Mouse (Mus musculus) forebrain, embryonic 13.5 days (tissue): Measurements from ENCODE around the gene 1700024B05Rik. TPM values are rescaled to one million over a fixed set of nuclear protein-coding genes. Genes with fewer than 3 reads are reported as not detected.
"Not testable (repeated sequence)": the region's sequence is repeated elsewhere in the genome, so short reads cannot be mapped to it uniquely, and the experiment has no call there.

Experiments
- ATAC-seq: fragments of 200-750 bp; cut with Nextera tagmentation; 2 replicates; pipeline ENCODE4 v1.8.0; 2017
- H3K27ac ChIP-seq: fragments of 300-500 bp; sonication (generic); 2 replicates; pipeline ENCODE4 v1.5.1; 2015; ENCODE audit warnings: inconsistent platforms, mild to moderate bottlenecking, moderate library complexity
- H3K27me3 ChIP-seq: fragments of 300-500 bp; sonication (generic); 2 replicates; pipeline ENCODE4 v1.6.1; 2015; ENCODE audit warnings: mild to moderate bottlenecking, inconsistent platforms
- H3K36me3 ChIP-seq: fragments of 300-500 bp; sonication (generic); 2 replicates; pipeline ENCODE4 v1.6.1; 2015; ENCODE audit warnings: mild to moderate bottlenecking, inconsistent platforms; ENCODE audit not compliant: poor library complexity, severe bottlenecking
- H3K4me1 ChIP-seq: fragments of 300-500 bp; sonication (generic); 2 replicates; pipeline ENCODE4 v1.6.1; 2015; ENCODE audit warnings: inconsistent platforms
- H3K4me2 ChIP-seq: fragments of 300-500 bp; sonication (generic); 2 replicates; pipeline ENCODE4 v1.6.1; 2015; ENCODE audit warnings: inconsistent platforms, mild to moderate bottlenecking, moderate library complexity
- H3K4me3 ChIP-seq: fragments of 300-500 bp; sonication (generic); 2 replicates; pipeline ENCODE4 v1.5.1; 2015; ENCODE audit warnings: mild to moderate bottlenecking, inconsistent platforms
- H3K9ac ChIP-seq: fragments of 300-500 bp; sonication (generic); 2 replicates; pipeline ENCODE4 v1.6.1; 2015; ENCODE audit warnings: mild to moderate bottlenecking, inconsistent platforms
- H3K9me3 ChIP-seq: fragments of 300-500 bp; sonication (generic); replicated peaks from 2 replicates; pipeline ENCODE4 v1.6.1; 2016; ENCODE audit warnings: inconsistent platforms
- WGBS: fragments of 180-500 bp; shearing (Covaris S2); methylation state at CpG from one replicate; pipeline ENCODE4 v1.1.7; 2015; 5-methylcytosine and 5-hydroxymethylcytosine counted together
- polyA plus RNA-seq: library from polyadenylated mRNA; unstranded; fragments of >200 nt; fragmentation: Nextera tagmentation; extraction: Ambion mirVana; gene quantifications from 2 replicates; pipeline ENCODE4 v1.2.1, GENCODE M21; 2015

The 1700024B05Rik gene
- not detected in 2 replicates for polyA plus RNA-seq

DNA sequence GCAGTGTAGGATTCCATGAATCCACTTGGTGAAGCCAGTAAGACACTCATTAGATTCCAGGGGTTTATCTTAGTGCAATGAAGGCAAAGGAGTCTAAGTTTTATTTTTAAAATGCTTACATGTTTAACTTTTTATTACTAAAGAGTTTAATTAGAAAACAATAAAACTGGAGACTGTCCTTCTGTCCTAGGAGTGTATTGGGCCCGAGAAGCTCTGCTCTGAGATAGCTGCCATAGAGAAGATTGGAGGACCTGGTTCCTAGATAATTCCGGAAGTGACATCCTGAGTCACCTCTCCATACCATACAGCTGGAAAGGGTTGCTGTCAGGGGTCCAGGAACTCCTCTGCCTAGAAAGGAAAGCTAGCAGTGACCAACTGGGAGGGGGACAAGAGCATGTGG, at the start of gene 1700024B05Rik:
1700024B05Rik (plus strand) TSS at position 301 of the 400 bp plus-strand sequence.
- WGBS: 76% methylated on average over 2 of the region's 2 CpGs
- ATAC-seq, H3K9ac ChIP-seq: not testable (repeated sequence)

DNA sequence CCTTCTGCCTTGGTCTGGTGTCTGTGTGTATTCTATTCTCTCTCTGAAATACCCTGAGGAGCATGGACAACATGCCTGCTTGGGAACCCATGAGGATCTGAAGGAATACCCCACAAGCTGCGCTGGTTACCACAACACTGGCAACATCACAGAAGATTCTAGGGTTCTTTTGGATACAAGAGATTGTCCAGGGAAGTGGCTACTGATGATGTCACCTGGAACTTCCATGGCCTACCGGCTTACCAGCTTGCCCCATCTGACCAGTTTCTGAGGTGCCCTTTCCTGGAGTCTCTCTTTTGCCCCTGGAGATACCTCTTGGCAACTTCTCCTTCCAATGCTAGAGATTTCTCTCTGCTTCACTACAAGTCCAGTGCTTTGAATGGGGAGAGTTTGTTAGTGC, 36.6 kb upstream of the 1700024B05Rik start, which contains the start of gene Gm7980:
Gm7980 (minus strand) TSS at position 101 of the 400 bp plus-strand sequence.
- not testable (repeated sequence) for H3K27me3 ChIP-seq, ATAC-seq
- WGBS: no CpG with 5 or more reads among the region's 2 CpGs

More for the DNA sequence above, at the start of gene 1700024B05Rik:
- not testable (repeated sequence) for H3K4me2 ChIP-seq, H3K4me1 ChIP-seq, H3K27me3 ChIP-seq, H3K36me3 ChIP-seq, H3K4me3 ChIP-seq, H3K9me3 ChIP-seq, H3K27ac ChIP-seq

GRCm38 (mm10) chr14:41924649-41925048, 19.1 kb upstream of the 1700024B05Rik start, which contains the start of gene 1700049E17Rik1:
1700049E17Rik1 (plus strand) TSS chr14:41924949.
- no CpG with 5 or more reads among the region's 1 CpGs for WGBS
- H3K9ac ChIP-seq, H3K9me3 ChIP-seq: not testable (repeated sequence)

More for the DNA sequence above, 36.6 kb upstream of the 1700024B05Rik start, which contains the start of gene Gm7980:
- not testable (repeated sequence) for H3K9me3 ChIP-seq, H3K4me1 ChIP-seq, H3K4me2 ChIP-seq, H3K9ac ChIP-seq, H3K27ac ChIP-seq, H3K4me3 ChIP-seq, H3K36me3 ChIP-seq

DNA sequence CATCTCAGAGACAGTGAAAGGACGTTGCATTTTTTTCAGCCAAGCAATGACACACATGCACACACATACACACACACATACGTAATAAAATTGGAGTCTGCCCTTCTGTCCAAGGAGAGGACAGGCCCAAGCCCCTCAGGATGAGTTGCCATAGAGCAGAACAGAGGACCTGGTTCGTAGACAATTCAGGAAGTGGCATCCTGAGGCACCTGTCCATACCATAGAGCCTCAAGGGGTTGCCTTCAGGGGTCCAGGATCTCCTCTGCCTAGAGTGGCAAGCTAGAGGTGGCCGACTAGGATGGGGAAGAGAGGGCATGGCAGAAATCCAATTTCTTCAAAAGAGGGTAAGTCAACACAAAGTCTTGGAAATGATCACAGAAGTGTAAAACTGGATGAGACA, 20.3 kb downstream of the 1700024B05Rik start:
- H3K9ac ChIP-seq, H3K27me3 ChIP-seq, H3K4me3 ChIP-seq, H3K9me3 ChIP-seq, H3K4me1 ChIP-seq, H3K36me3 ChIP-seq, ATAC-seq, H3K4me2 ChIP-seq, H3K27ac ChIP-seq: not testable (repeated sequence)
- 68% methylated on average over 4 of the region's 4 CpGs for WGBS

More at GRCm38 (mm10) chr14:41924649-41925048, 19.1 kb upstream of the 1700024B05Rik start, which contains the start of gene 1700049E17Rik1:
- not testable (repeated sequence) for ATAC-seq, H3K27me3 ChIP-seq, H3K36me3 ChIP-seq, H3K4me1 ChIP-seq, H3K4me2 ChIP-seq, H3K4me3 ChIP-seq, H3K27ac ChIP-seq

GRCm38 (mm10) chr14:41967827-41968226, 24.0 kb downstream of the 1700024B05Rik start, which contains the start of gene Gm6401:
Gm6401 (minus strand) TSS chr14:41967927.
- 74% methylated on average over 1 of the region's 1 CpGs for WGBS
- ATAC-seq, H3K9ac ChIP-seq, H3K36me3 ChIP-seq, H3K4me2 ChIP-seq, H3K4me3 ChIP-seq, H3K27ac ChIP-seq, H3K27me3 ChIP-seq, H3K9me3 ChIP-seq, H3K4me1 ChIP-seq: not testable (repeated sequence)

DNA sequence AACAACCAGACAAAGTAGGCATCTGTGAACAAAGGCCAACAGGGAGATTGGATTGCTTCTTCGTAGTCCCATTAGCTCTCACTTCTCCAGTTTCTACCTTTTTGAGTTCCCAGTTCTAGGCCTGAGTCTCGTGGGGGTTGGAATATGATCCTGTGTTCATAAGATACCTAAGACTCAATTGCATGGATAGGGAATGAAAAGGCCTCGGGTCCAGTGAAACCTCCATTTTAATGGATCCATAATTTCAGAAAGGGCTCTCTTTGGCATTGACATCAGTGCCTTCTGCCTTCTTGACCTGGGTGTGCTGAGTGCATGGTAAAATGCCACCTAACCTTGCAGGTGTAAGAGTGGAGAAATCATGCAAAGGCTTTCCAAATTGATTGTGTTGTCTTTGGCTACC, 24.8 kb downstream of the 1700024B05Rik start:
- not testable (repeated sequence) for H3K27me3 ChIP-seq, H3K4me3 ChIP-seq, H3K27ac ChIP-seq, ATAC-seq, H3K4me2 ChIP-seq, H3K4me1 ChIP-seq, H3K9me3 ChIP-seq, H3K9ac ChIP-seq, H3K36me3 ChIP-seq
- WGBS: 60% methylated on average over 3 of the region's 3 CpGs

DNA sequence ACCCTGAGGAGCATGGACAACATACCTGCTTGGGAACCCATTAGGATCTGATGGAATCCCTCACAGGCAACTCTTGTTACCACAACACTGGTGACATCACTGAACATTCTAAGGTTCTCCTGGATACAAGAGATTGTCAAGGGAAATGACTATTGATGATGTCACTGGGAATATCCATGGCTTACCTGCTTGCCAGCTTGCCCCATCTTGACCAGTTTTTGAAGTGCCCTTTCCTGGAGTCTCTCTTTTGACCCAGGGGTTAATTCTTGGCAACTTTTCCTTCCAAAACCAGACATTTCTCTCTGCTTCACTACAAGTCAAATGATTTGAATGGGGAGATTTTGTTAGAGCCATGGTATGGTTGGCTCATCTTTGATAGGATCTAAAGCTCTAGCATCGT, 39.4 kb downstream of the 1700024B05Rik start, which contains the start of gene Gm3543:
Gm3543 (minus strand) TSS at position 101 of the 400 bp plus-strand sequence.
- H3K9ac ChIP-seq, H3K27me3 ChIP-seq, H3K4me3 ChIP-seq, H3K27ac ChIP-seq, H3K9me3 ChIP-seq, H3K4me2 ChIP-seq, ATAC-seq, H3K36me3 ChIP-seq, H3K4me1 ChIP-seq: not testable (repeated sequence)
- 60% methylated on average over 1 of the region's 1 CpGs for WGBS

Other genes starting within 250 kb of the 1700024B05Rik start
- gene Gm8068, start 242.1 kb upstream of the 1700024B05Rik start, polyA plus RNA-seq: not detected in 2 replicates
- not detected in 2 replicates for gene Gm7929, start 193.4 kb upstream of the 1700024B05Rik start, polyA plus RNA-seq
- not detected in 2 replicates for gene Gm47189, start 171.6 kb upstream of the 1700024B05Rik start, polyA plus RNA-seq
- gene Gm7980, start 36.7 kb upstream of the 1700024B05Rik start, polyA plus RNA-seq: not detected in 2 replicates
- gene 1700049E17Rik1, start 19.0 kb upstream of the 1700024B05Rik start, polyA plus RNA-seq: not detected in 2 replicates
- not detected in 2 replicates for gene Gm6401, start 23.9 kb downstream of the 1700024B05Rik start, polyA plus RNA-seq
- not detected in 2 replicates for gene Gm3543, start 39.3 kb downstream of the 1700024B05Rik start, polyA plus RNA-seq
- gene Gm7951, start 173.4 kb downstream of the 1700024B05Rik start, polyA plus RNA-seq: not detected in 2 replicates
- gene Gm17027, start 218.6 kb downstream of the 1700024B05Rik start, polyA plus RNA-seq: not detected in 2 replicates
- gene Gm3573, start 246.8 kb downstream of the 1700024B05Rik start, polyA plus RNA-seq: not detected in 2 replicates